Mouse (Mus musculus): Measurements from ENCODE around the gene Btbd7.

DNA sequence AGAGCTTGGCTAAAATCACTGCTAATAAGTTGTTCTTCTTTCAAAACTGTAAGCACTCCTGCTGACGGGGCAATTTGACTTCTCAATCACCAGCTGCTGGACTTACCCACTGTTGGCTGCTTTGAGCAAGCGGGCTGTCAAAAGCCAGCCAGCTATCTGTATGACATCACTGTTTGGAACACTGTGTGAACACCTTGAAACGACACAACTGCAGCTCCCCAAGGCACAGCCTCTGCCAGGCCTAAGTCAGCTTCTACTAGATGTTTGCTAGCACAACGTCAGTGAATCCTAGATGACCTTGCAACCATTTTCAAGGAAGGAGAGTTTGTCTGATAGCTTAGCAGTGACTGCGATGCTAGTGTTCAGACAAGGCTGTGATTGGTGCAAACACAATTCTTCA lies 139.2 kb downstream of the Btbd7 start:
- TF ChIP-seq POLR2A (IDR thresholded peaks at IDR 0.05; ENCODE audit: low read depth, low read length) (no peak), CTCF (IDR thresholded peaks at IDR 0.05; ENCODE audit: extremely low read depth, insufficient read length, insufficient replicate concordance, low read depth, low read length) (no peak)
